Mouse (Mus musculus): ENCODE measurements at regions not wholly inside any gene's neighbourhood (a gene's known extent, or its start where the extent isn't known, plus 50 kb on each side); places are given as distances from the start of the nearest gene placed in this dataset.

DNA sequence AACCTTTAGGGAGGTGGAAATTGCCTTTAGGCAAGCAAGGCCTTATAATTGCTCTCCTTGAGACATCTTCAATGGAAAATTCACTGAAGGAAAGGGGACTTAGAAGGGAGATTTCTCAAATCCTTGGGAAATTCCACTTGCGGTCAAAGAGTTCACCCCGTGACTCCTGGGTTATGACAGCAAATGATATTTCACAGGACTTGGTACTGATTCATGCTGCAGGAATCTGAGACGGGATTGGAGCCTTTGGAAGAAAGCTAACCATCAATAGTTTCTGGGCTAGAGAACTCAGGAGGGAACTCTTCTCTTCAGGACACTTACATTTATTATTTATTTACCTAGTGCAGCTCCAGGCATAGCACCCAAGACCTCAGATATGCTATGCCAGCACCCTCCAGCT, 52.8 kb upstream of the Cxcl5 start:
- Histone ChIP-seq H3K27me3 (replicated peaks; ENCODE audit: control insufficient read depth, insufficient read depth, low read length) (no peaks in the 10 kb centered on the region), H3K4me3 (ENCODE audit: insufficient read depth, low read depth, low read length) (no peak overlapping the region), H3K4me1 (ENCODE audit: control insufficient read depth, insufficient read depth, low read length) (no peaks in the 10 kb centered on the region), H3K36me3 (ENCODE audit: control insufficient read depth, insufficient read depth, low read length) (no peaks in the 10 kb centered on the region), H3K27ac (ENCODE audit: insufficient read depth, low read depth, low read length) (0 out of 2 replicates have a peak overlapping the region, but pooled peaks have one; percentile 31)
- peak; percentile 41 for DNase-seq
- TF ChIP-seq CTCF (conservative IDR thresholded peaks at IDR 0.05; ENCODE audit: insufficient read depth, insufficient read length, low read depth, low read length) (no peak), POLR2A (IDR thresholded peaks at IDR 0.05; ENCODE audit: low read depth, low read length) (no peak)
- 91% methylated on average over 3 of the region's 3 CpGs for WGBS

DNA sequence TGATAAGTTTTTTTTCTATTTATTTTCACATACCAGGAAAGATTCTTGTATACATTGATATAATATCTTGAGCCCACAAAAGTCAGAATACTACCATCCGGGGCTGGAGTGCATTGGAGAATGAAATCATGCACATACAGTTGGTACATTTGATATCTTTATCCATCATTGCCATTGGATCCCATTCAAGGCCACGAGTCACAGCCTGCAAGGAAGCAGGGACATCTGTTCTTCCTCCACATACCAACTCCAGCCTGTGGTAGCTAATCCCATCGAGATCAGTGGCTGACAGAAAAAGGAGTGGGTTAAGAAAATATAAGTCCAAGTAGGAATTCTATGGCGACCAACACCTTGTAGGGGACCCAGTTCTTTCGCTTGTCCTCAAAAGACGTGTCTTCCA, 55.5 kb upstream of the Cxcl5 start:
- Histone ChIP-seq H3K36me3 (ENCODE audit: control insufficient read depth, insufficient read depth, low read length) (no peaks in the 10 kb centered on the region), H3K4me1 (ENCODE audit: control insufficient read depth, insufficient read depth, low read length) (no peaks in the 10 kb centered on the region), H3K27ac (ENCODE audit: insufficient read depth, low read depth, low read length) (no peak overlapping the region), H3K4me3 (ENCODE audit: insufficient read depth, low read depth, low read length) (no peak overlapping the region), H3K27me3 (replicated peaks; ENCODE audit: control insufficient read depth, insufficient read depth, low read length) (no peaks in the 10 kb centered on the region)
- no peak for DNase-seq
- no peak for TF ChIP-seq POLR2A (IDR thresholded peaks at IDR 0.05; ENCODE audit: low read depth, low read length)
- no peak for TF ChIP-seq CTCF (conservative IDR thresholded peaks at IDR 0.05; ENCODE audit: insufficient read depth, insufficient read length, low read depth, low read length)
- 81% methylated on average over 6 of the region's 6 CpGs for whole genome bisulfite sequencing

DNA sequence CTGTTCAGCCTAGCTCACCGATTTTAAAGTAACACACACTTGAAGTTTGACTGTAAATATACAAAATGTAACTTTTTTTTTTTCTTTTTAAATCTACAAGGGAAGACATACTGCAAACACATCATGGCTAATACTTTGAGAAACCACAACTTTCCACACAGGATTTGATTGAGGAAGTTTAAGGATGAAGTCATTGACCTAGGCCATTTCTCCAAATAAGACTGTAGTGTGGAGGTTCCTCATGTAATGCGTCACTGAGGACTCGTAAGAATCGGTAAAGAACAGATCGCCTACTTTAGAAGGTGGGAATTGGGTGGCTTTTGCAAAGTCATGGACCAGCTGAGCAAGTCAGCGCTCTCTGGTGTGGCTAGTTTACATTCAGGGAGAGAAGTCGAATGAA, 59.0 kb upstream of the Cxcl5 start:
- no peak for DNase-seq
- H3K27me3 ChIP-seq (replicated peaks; ENCODE audit: control insufficient read depth, insufficient read depth, low read length), result no peaks in the 10 kb centered on the region
- H3K36me3 ChIP-seq (ENCODE audit: control insufficient read depth, insufficient read depth, low read length), result no peaks in the 10 kb centered on the region
- no peak overlapping the region for H3K4me3 ChIP-seq (ENCODE audit: insufficient read depth, low read depth, low read length)
- TF ChIP-seq CTCF (conservative IDR thresholded peaks at IDR 0.05; ENCODE audit: insufficient read depth, insufficient read length, low read depth, low read length) (no peak), POLR2A (IDR thresholded peaks at IDR 0.05; ENCODE audit: low read depth, low read length) (no peak)
- no peaks in the 10 kb centered on the region for H3K4me1 ChIP-seq (ENCODE audit: control insufficient read depth, insufficient read depth, low read length)
- 92% methylated on average over 7 of the region's 7 CpGs for WGBS
- no peak overlapping the region for H3K27ac ChIP-seq (ENCODE audit: insufficient read depth, low read depth, low read length)

DNA sequence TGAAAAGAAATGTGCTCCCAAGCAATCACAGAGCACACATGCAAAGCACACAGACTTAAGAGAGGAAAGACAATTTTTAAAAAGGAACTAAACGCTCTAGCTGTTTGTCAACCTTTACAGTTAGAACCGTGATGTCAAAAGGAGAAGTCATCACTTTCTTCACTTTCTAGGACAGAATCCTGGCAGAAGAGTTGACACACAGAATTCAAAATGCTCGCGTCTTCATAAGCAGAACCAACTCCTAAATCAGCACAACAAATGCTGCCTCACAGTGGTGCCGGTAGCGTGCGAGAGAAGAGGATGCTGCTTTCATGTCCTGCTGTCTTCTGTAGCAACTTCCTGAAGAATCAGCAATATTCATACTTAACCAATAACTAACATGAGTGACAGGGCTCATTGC, 55.6 kb upstream of the Rassf6 start:
- TF ChIP-seq POLR2A (IDR thresholded peaks at IDR 0.05; ENCODE audit: low read depth, low read length) (no peak), CTCF (conservative IDR thresholded peaks at IDR 0.05; ENCODE audit: insufficient read depth, insufficient read length, low read depth, low read length) (no peak)
- DNase-seq, result no peak
- Histone ChIP-seq H3K4me1 (ENCODE audit: control insufficient read depth, insufficient read depth, low read length) (no peaks in the 10 kb centered on the region), H3K27ac (ENCODE audit: insufficient read depth, low read depth, low read length) (no peak overlapping the region), H3K36me3 (ENCODE audit: control insufficient read depth, insufficient read depth, low read length) (no peaks in the 10 kb centered on the region), H3K4me3 (ENCODE audit: insufficient read depth, low read depth, low read length) (no peak overlapping the region), H3K27me3 (replicated peaks; ENCODE audit: control insufficient read depth, insufficient read depth, low read length) (no peaks in the 10 kb centered on the region)
- 91% methylated on average over 7 of the region's 7 CpGs for WGBS

DNA sequence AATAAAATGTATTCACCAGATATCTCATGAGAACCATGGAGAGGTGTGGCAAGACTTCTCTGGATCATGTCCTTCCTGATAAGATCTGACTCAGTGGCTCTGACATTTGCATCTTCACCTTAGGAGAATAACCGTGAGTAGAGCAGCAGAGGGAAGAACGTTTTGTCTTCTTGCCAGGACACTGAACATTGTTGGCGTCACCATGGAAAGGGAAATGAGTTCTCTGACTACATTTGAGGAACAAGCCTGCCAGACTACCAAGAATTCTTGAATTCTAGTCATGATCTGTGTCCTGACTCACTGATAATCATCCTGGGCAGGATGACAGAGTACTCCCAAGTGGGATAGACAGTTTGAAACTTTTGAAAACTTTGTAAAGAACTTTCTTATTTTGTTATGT, 54.0 kb upstream of the Rassf6 start:
- H3K27me3 ChIP-seq (replicated peaks; ENCODE audit: control insufficient read depth, insufficient read depth, low read length), result no peaks in the 10 kb centered on the region
- no peaks in the 10 kb centered on the region for H3K4me1 ChIP-seq (ENCODE audit: control insufficient read depth, insufficient read depth, low read length)
- H3K36me3 ChIP-seq (ENCODE audit: control insufficient read depth, insufficient read depth, low read length), result no peaks in the 10 kb centered on the region
- no peak for TF ChIP-seq CTCF (conservative IDR thresholded peaks at IDR 0.05; ENCODE audit: insufficient read depth, insufficient read length, low read depth, low read length)
- TF ChIP-seq POLR2A (IDR thresholded peaks at IDR 0.05; ENCODE audit: low read depth, low read length), result no peak
- no peak for DNase-seq
- no peak overlapping the region for H3K4me3 ChIP-seq (ENCODE audit: insufficient read depth, low read depth, low read length)
- no peak overlapping the region for H3K27ac ChIP-seq (ENCODE audit: insufficient read depth, low read depth, low read length)
- WGBS, result 71% methylated on average over 3 of the region's 3 CpGs

DNA sequence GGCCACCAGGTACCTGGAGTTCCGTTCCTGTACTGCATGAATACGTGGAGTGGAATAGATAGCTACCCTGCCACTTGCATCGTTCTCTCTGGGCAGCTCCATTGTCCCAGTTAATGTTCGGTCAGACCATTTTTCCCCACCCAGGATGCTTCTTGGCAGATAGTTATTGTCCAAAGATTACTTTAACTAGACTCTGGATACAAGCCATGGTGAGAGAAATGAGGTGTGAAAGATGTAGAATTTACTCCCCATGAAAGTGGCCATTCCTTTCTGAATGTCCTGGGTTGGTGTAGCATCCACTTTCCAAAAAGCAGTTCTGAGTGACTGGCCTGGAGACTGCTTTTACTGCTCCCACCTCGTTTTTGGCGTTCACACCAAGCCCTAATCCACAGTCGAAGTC, 50.3 kb upstream of the Rassf6 start:
- Histone ChIP-seq H3K27ac (ENCODE audit: insufficient read depth, low read depth, low read length) (no peak overlapping the region), H3K4me3 (ENCODE audit: insufficient read depth, low read depth, low read length) (no peak overlapping the region), H3K27me3 (replicated peaks; ENCODE audit: control insufficient read depth, insufficient read depth, low read length) (no peaks in the 10 kb centered on the region), H3K4me1 (ENCODE audit: control insufficient read depth, insufficient read depth, low read length) (no peaks in the 10 kb centered on the region), H3K36me3 (ENCODE audit: control insufficient read depth, insufficient read depth, low read length) (no peaks in the 10 kb centered on the region)
- TF ChIP-seq POLR2A (IDR thresholded peaks at IDR 0.05; ENCODE audit: low read depth, low read length) (no peak), CTCF (conservative IDR thresholded peaks at IDR 0.05; ENCODE audit: insufficient read depth, insufficient read length, low read depth, low read length) (no peak)
- peak; percentile 62 for DNase-seq
- 63% methylated on average over 7 of the region's 7 CpGs for WGBS

Data from kidney, adult 2 months (tissue).